In genomic region chr11:95104266-95104665, GRCm38 (mm10) we compare ENCODE assay signal across 1 mouse cellular context.
TF ChIP-seq lines count a peak whose summit lies in the region.

No protein-coding gene starts in this region.

TF ChIP-seq in CH12.LX, 34 proteins besides CTCF, POLR2A, EP300 and RAD21:
- TF ChIP-seq USF2 (conservative IDR thresholded peaks at IDR 0.05; ENCODE audit: low read depth, low read length) (no peak), MYC (IDR thresholded peaks at IDR 0.05; ENCODE audit: low read depth, low read length) (no peak), ELF1 (IDR thresholded peaks at IDR 0.05; ENCODE audit: low read depth, low read length) (no peak), SMC3 (IDR thresholded peaks at IDR 0.05; ENCODE audit: low read depth, low read length) (peak; percentile 24; the same call in 1 of the 2 replicates), MAZ (IDR thresholded peaks at IDR 0.05; ENCODE audit: low read depth, low read length) (no peak), TCF12 (IDR thresholded peaks at IDR 0.05; ENCODE audit: low read depth, low read length) (no peak), MAFK (IDR thresholded peaks at IDR 0.05; ENCODE audit: insufficient replicate concordance, low read length) (no peak)
